Mouse (Mus musculus): ENCODE results near the gene Sh2d1b1.

Sh2d1b1 gene

DNA sequence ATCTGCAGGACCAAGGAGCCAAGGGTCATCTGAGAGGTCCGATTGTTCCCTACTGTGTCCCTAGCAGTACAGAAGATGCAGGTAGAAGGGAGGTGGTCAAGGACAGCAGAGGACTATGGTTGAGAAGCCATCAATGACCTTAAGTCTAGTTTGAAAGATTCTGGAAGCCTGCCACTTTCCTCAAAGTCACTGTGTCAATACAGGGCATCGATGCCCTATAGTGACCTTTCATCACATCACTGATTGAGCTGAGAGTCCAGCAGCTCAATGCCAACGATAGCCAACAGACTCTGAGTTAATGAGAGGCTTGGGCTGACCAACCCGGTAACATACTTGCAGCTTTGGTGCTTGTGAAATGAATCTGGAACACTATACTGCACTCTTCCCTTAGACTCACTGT, 48.2 kb downstream of the Sh2d1b1 start:
- no peak for DNase-seq

- no peak for DNase-seq
Observed at GRCm38 (mm10) chr1:170331926-170332325, 54.8 kb downstream of the Sh2d1b1 start.

GRCm38 (mm10) chr1:170332775-170333174, 55.7 kb downstream of the Sh2d1b1 start:
- DNase-seq = no peak

Data from B cell, adult 2 months (primary cell).